Mouse (Mus musculus) MEL (cell line): Measurements from ENCODE around the gene Slc29a2. TPM values are rescaled to one million over a fixed set of nuclear protein-coding genes. Genes with fewer than 3 reads are reported as not detected.
A peak's percentile ranks its signal among the peaks of the same experiment; 100 is the strongest.

Experiments used
- DNase-seq: peaks from one replicate; pipeline ENCODE4 v3.0.0; 2011; ENCODE audit warnings: low read depth, low spot score
- H3K27ac ChIP-seq: 2 replicates; pipeline ENCODE4 v1.5.1; 2012; ENCODE audit warnings: low read depth, mild to moderate bottlenecking, control low read depth, low read length, moderate library complexity; ENCODE audit not compliant: control insufficient read depth
- H3K27me3 ChIP-seq, 2 experiments: fragments of 150-350 bp in 1 of 2; sonication (generic) in 1 of 2; 2 replicates each; pipeline ENCODE4 v1.6.1; 2012; ENCODE audit warnings: low read length in 2 of 2, mild to moderate bottlenecking in 2 of 2, improper control_type of control experiment in 1 of 2, moderate library complexity in 1 of 2; ENCODE audit not compliant: insufficient read depth in 2 of 2, control insufficient read depth in 1 of 2
- H3K36me3 ChIP-seq, 2 experiments: 2 replicates each; pipeline ENCODE4 v1.6.1; 2012 to 2014; ENCODE audit warnings: low read length in 2 of 2, improper control_type of control experiment in 1 of 2, inconsistent platforms in 1 of 2, mild to moderate bottlenecking in 1 of 2; ENCODE audit not compliant: insufficient read depth in 2 of 2, control insufficient read depth in 1 of 2
- H3K4me1 ChIP-seq, 2 experiments: fragments of 150-350 bp in 1 of 2; sonication (generic) in 1 of 2; 2 replicates each; pipeline ENCODE4 v1.6.1; 2012; ENCODE audit warnings: low read length in 2 of 2, improper control_type of control experiment in 1 of 2, mild to moderate bottlenecking in 1 of 2; ENCODE audit not compliant: insufficient read depth in 2 of 2, control insufficient read depth in 1 of 2
- H3K4me3 ChIP-seq, 2 experiments: fragments of 150-350 bp in 1 of 2; sonication (generic) in 1 of 2; 2 replicates each; pipeline ENCODE4 v1.5.1; 2012; ENCODE audit warnings: low read depth in 2 of 2, low read length in 2 of 2, mild to moderate bottlenecking in 2 of 2, moderate library complexity in 2 of 2, control low read depth in 1 of 2, improper control_type of control experiment in 1 of 2; ENCODE audit not compliant: control insufficient read depth in 1 of 2, insufficient read depth in 1 of 2
- H3K79me2 ChIP-seq: 2 replicates; pipeline ENCODE4 v1.6.1; 2012; ENCODE audit warnings: mild to moderate bottlenecking, low read length, moderate library complexity; ENCODE audit not compliant: control insufficient read depth, poor library complexity, insufficient read depth
- H3K9ac ChIP-seq: 2 replicates; pipeline ENCODE4 v1.6.1; 2012; ENCODE audit warnings: low read depth, mild to moderate bottlenecking, control low read depth, low read length, moderate library complexity; ENCODE audit not compliant: control insufficient read depth, poor library complexity, severe bottlenecking
- H3K9me3 ChIP-seq: fragments of 150-350 bp; sonication (generic); replicated peaks from 2 replicates; pipeline ENCODE4 v1.6.1; 2012; ENCODE audit warnings: mild to moderate bottlenecking, low read length, improper control_type of control experiment, moderate library complexity; ENCODE audit not compliant: insufficient read depth
- BHLHE40 ChIP-seq: IDR thresholded peaks from 2 replicates; pipeline ENCODE4 v1.6.1; 2012; ENCODE audit warnings: low read depth, mild to moderate bottlenecking, inconsistent platforms, low read length, improper control_type of control experiment, borderline replicate concordance
- E2F4 ChIP-seq: IDR thresholded peaks from 2 replicates; pipeline ENCODE4 v1.6.1; 2011; ENCODE audit warnings: low read depth, low read length, improper control_type of control experiment, borderline replicate concordance
- EP300 ChIP-seq, 2 experiments: IDR thresholded peaks; 2 replicates each; pipeline ENCODE4 v1.6.1; 2011; ENCODE audit warnings: improper control_type of control experiment in 2 of 2, low read length in 2 of 2, low read depth in 1 of 2, mild to moderate bottlenecking in 1 of 2
- ETS1 ChIP-seq: IDR thresholded peaks from 2 replicates; pipeline ENCODE4 v1.6.1; 2012; ENCODE audit warnings: low read depth, mild to moderate bottlenecking, inconsistent platforms, low read length, improper control_type of control experiment, moderate library complexity
- GABPA ChIP-seq: IDR thresholded peaks from 2 replicates; pipeline ENCODE4 v1.6.1; 2012; ENCODE audit warnings: low read depth, mild to moderate bottlenecking, inconsistent platforms, low read length, improper control_type of control experiment, moderate library complexity
- GATA1 ChIP-seq: IDR thresholded peaks from 2 replicates; pipeline ENCODE4 v1.6.1; 2011; ENCODE audit warnings: low read depth, low read length, improper control_type of control experiment
- HCFC1 ChIP-seq: IDR thresholded peaks from 2 replicates; pipeline ENCODE4 v1.6.1; 2012; ENCODE audit warnings: low read depth, mild to moderate bottlenecking, inconsistent platforms, low read length, improper control_type of control experiment, moderate library complexity
- JUND ChIP-seq: IDR thresholded peaks from 2 replicates; pipeline ENCODE4 v1.6.1; 2011; ENCODE audit warnings: low read depth, mild to moderate bottlenecking, improper control_type of control experiment, low read length
- KAT2A ChIP-seq: conservative IDR thresholded peaks from 2 replicates; pipeline ENCODE4 v1.6.1; 2012; ENCODE audit warnings: low read depth, low read length, improper control_type of control experiment, inconsistent platforms
- MAFK ChIP-seq: IDR thresholded peaks from 2 replicates; pipeline ENCODE4 v1.6.1; 2011; ENCODE audit warnings: low read depth, mild to moderate bottlenecking, low read length, improper control_type of control experiment, borderline replicate concordance
- MYB ChIP-seq: IDR thresholded peaks from 2 replicates; pipeline ENCODE4 v1.6.1; 2011; ENCODE audit warnings: mild to moderate bottlenecking, low read depth, low read length, improper control_type of control experiment
- MYC ChIP-seq: IDR thresholded peaks from 2 replicates; pipeline ENCODE4 v1.6.1; 2011; ENCODE audit warnings: low read depth, mild to moderate bottlenecking, low read length, improper control_type of control experiment, moderate library complexity
- NELFE ChIP-seq: IDR thresholded peaks from 2 replicates; pipeline ENCODE4 v1.6.1; 2011; ENCODE audit warnings: low read depth, low read length, improper control_type of control experiment
- POLR2A ChIP-seq, 2 experiments: IDR thresholded peaks; 2 replicates each; pipeline ENCODE4 v1.6.1; 2011 to 2012; ENCODE audit warnings: low read length in 2 of 2, mild to moderate bottlenecking in 2 of 2, control low read depth in 1 of 2, improper control_type of control experiment in 1 of 2, low read depth in 1 of 2, moderate library complexity in 1 of 2; ENCODE audit not compliant: control insufficient read depth in 1 of 2, insufficient read depth in 1 of 2, poor library complexity in 1 of 2
- POLR2AphosphoS2 ChIP-seq: IDR thresholded peaks from 2 replicates; pipeline ENCODE4 v1.6.1; 2011; ENCODE audit warnings: low read length, improper control_type of control experiment
- POLR2AphosphoS5 ChIP-seq: IDR thresholded peaks from 2 replicates; pipeline ENCODE4 v1.6.1; 2012; ENCODE audit warnings: low read depth, borderline replicate concordance, mild to moderate bottlenecking, inconsistent platforms, low read length, moderate library complexity, mixed read lengths
- RAD21 ChIP-seq: IDR thresholded peaks from 2 replicates; pipeline ENCODE4 v1.6.1; 2011; ENCODE audit warnings: mild to moderate bottlenecking, low read depth, low read length, improper control_type of control experiment
- RCOR1 ChIP-seq: IDR thresholded peaks from 2 replicates; pipeline ENCODE4 v1.6.1; 2012; ENCODE audit warnings: low read depth, mild to moderate bottlenecking, inconsistent platforms, low read length, improper control_type of control experiment
- SIN3A ChIP-seq: IDR thresholded peaks from 2 replicates; pipeline ENCODE4 v1.6.1; 2012; ENCODE audit warnings: low read length, improper control_type of control experiment, inconsistent platforms
- TCF12 ChIP-seq: IDR thresholded peaks from 2 replicates; pipeline ENCODE4 v1.6.1; 2014; ENCODE audit warnings: low read depth, mild to moderate bottlenecking, inconsistent platforms, low read length, improper control_type of control experiment, moderate library complexity
- UBTF ChIP-seq: IDR thresholded peaks from 2 replicates; pipeline ENCODE4 v1.6.1; 2012; ENCODE audit warnings: low read depth, mild to moderate bottlenecking, inconsistent platforms, low read length, improper control_type of control experiment, moderate library complexity, borderline replicate concordance; ENCODE audit not compliant: insufficient read depth
- USF1 ChIP-seq: IDR thresholded peaks from 2 replicates; pipeline ENCODE4 v1.6.1; 2014; ENCODE audit warnings: low read depth, mild to moderate bottlenecking, inconsistent platforms, low read length, improper control_type of control experiment, moderate library complexity
- ZC3H11A ChIP-seq: IDR thresholded peaks from 2 replicates; pipeline ENCODE4 v1.6.1; 2012; ENCODE audit warnings: low read depth, mild to moderate bottlenecking, inconsistent platforms, low read length, improper control_type of control experiment
- ZKSCAN1 ChIP-seq: IDR thresholded peaks from 2 replicates; pipeline ENCODE4 v1.6.1; 2012; ENCODE audit warnings: low read depth, mild to moderate bottlenecking, inconsistent platforms, low read length, improper control_type of control experiment, moderate library complexity
- ZNF384 ChIP-seq: IDR thresholded peaks from 2 replicates; pipeline ENCODE4 v1.6.1; 2012; ENCODE audit warnings: low read depth, mild to moderate bottlenecking, inconsistent platforms, low read length, improper control_type of control experiment
- polyA plus RNA-seq, 2 experiments: library from polyadenylated mRNA; stranded (reverse) in 1 of 2; unstranded in 1 of 2; fragments of >175 nt in 1 of 2; fragments of >200 nt in 1 of 2; gene quantifications; 2 replicates each; pipeline versions ENCODE4 v1.2.1 to v1.2.4; 2012; ENCODE audit warnings: low replicate concordance in 2 of 2, low read depth in 1 of 2; ENCODE audit not compliant: insufficient read length in 2 of 2, insufficient read depth in 1 of 2, missing spikeins in 1 of 2
- total RNA-seq: library from RNA; depleted of rRNA; stranded (reverse); fragments of 300-350 nt; gene quantifications from 2 replicates; pipeline ENCODE4 v1.2.3, GENCODE M21; 2012

The Slc29a2 gene
- total and polyA plus RNA-seq, 3 experiments, result 3.2 to 10.9 TPM; not detected in 1

GRCm38 (mm10) chr19:5026111-5026510 lies 2.5 kb downstream of the Slc29a2 start:
- H3K9ac ChIP-seq, result no peak overlapping the region
- no peaks in the 10 kb centered on the region; a peak in 1 of 4 replicates for H3K4me1 ChIP-seq
- no peak overlapping the region for H3K4me3 ChIP-seq
- H3K27me3 ChIP-seq, result no peaks in the 10 kb centered on the region
- peaks cover 0 to 2% of the 10 kb centered on the region in 2 experiments; a peak in 1 of 4 replicates for H3K36me3 ChIP-seq
- DNase-seq, result no peak
- no peaks in the 10 kb centered on the region; the same call in 1 of the 2 replicates for H3K79me2 ChIP-seq
- H3K9me3 ChIP-seq, result no peaks in the 10 kb centered on the region
- no peak overlapping the region for H3K27ac ChIP-seq
- TF ChIP-seq ETS1 (no peak), SIN3A (no peak), ZKSCAN1 (no peak), UBTF (no peak), KAT2A (no peak), MYC (no peak), MYB (no peak), RAD21 (no peak), GABPA (no peak), TCF12 (no peak)

- peaks cover 0 to 3% of the 10 kb centered on the region in 2 experiments; a peak in 1 of 4 replicates for H3K4me1 ChIP-seq
- no peak for TF ChIP-seq KAT2A
- TF ChIP-seq EP300 (IDR thresholded peaks at IDR 0.05; ENCODE audit: low read depth in 1 of 2, low read length in 2 of 2), result no peak
- TF ChIP-seq BHLHE40, result no peak
- TF ChIP-seq NELFE, result no peak
- TF ChIP-seq ZNF384, result no peak
- no peak for TF ChIP-seq MYC
- no peak for TF ChIP-seq TCF12
- no peak for TF ChIP-seq ZC3H11A
- TF ChIP-seq, all 39 proteins: peak for 0
- DNase-seq, result no peak
These were observed 9.0 kb downstream of the Slc29a2 start for GRCm38 (mm10) chr19:5032686-5033085.

DNA sequence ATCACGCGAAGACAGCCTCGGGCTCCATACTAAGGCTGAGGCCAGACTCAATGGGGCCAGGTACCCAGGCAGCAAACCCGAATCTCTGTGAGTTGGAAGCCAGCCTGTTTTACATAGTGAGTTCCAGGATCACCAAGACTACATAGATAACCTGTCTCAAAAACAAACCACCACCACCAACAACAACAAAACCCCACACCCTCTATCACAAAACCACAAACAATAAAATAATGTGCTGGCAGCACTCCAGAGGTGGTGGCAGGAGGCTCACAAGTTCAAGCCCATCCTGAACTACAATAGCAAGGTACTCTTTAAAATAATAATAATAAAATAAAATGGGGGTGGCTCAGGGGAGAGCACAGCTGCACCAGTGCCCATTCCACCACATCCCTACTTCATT lies 12.9 kb downstream of the Slc29a2 start:
- Histone ChIP-seq H3K9ac (no peak overlapping the region), H3K36me3 (peaks cover 0 to 5% of the 10 kb centered on the region in 2 experiments; a peak in 1 of 4 replicates), H3K4me3 (no peak overlapping the region), H3K79me2 (peaks cover 11% of the 10 kb centered on the region), H3K4me1 (peaks cover 2 to 18% of the 10 kb centered on the region in 2 experiments), H3K27me3 (no peaks in the 10 kb centered on the region), H3K9me3 (no peaks in the 10 kb centered on the region), H3K27ac (no peak overlapping the region)
- peak; percentile 66 for DNase-seq
- no peak for TF ChIP-seq NELFE
- TF ChIP-seq JUND, result no peak
- TF ChIP-seq GABPA, result no peak
- no peak for TF ChIP-seq MAFK
- TF ChIP-seq KAT2A, result no peak
- TF ChIP-seq RCOR1, result peak; percentile 73
- no peak for TF ChIP-seq HCFC1
- no peak for TF ChIP-seq POLR2AphosphoS2
- TF ChIP-seq USF1, result no peak
- no peak for TF ChIP-seq E2F4
- TF ChIP-seq MYB, result no peak
- TF ChIP-seq GATA1, result peak; percentile 30; the same call in 1 of the 2 replicates
- no peak for TF ChIP-seq POLR2A (IDR thresholded peaks at IDR 0.05; ENCODE audit: control insufficient read depth in 1 of 2, insufficient read depth in 1 of 2, low read depth in 1 of 2, low read length in 2 of 2, poor library complexity in 1 of 2)
- no peak for TF ChIP-seq POLR2AphosphoS5
- TF ChIP-seq UBTF, result no peak

More at GRCm38 (mm10) chr19:5032686-5033085, 9.0 kb downstream of the Slc29a2 start:
- Histone ChIP-seq H3K27ac (no peak overlapping the region), H3K36me3 (no peaks in the 10 kb centered on the region), H3K9me3 (no peaks in the 10 kb centered on the region), H3K27me3 (no peaks in the 10 kb centered on the region), H3K9ac (no peak overlapping the region), H3K79me2 (no peaks in the 10 kb centered on the region), H3K4me3 (no peak overlapping the region)
